Mouse (Mus musculus) embryonic facial prominence, embryonic 14.5 days (tissue): Measurements from ENCODE around the gene Tpd52l1. TPM values are rescaled to one million over a fixed set of nuclear protein-coding genes. Genes with fewer than 3 reads are reported as not detected.

Source experiments
- ATAC-seq: fragments of 200-750 bp; cut with Nextera tagmentation; 2 replicates; pipeline ENCODE4 v1.8.0; 2017; ENCODE audit warnings: low read depth, moderate number of reproducible peaks, moderate TSS enrichment
- DNase-seq: peaks from one replicate; pipeline ENCODE4 v3.0.0-alpha.2; 2015; ENCODE audit warnings: low spot score
- H3K27ac ChIP-seq: fragments of 300-500 bp; sonication (generic); replicated peaks from 2 replicates; pipeline ENCODE4 v1.5.1; 2014; ENCODE audit warnings: low read depth, mild to moderate bottlenecking, low read length, moderate library complexity
- H3K27me3 ChIP-seq: fragments of 300-500 bp; sonication (generic); replicated peaks from 2 replicates; pipeline ENCODE4 v1.6.1; 2014; ENCODE audit warnings: low read length; ENCODE audit not compliant: control insufficient read depth, insufficient read depth
- H3K36me3 ChIP-seq: fragments of 300-500 bp; sonication (generic); 2 replicates; pipeline ENCODE4 v1.6.1; 2014; ENCODE audit warnings: low read length, mixed read lengths; ENCODE audit not compliant: control insufficient read depth, insufficient read depth
- H3K4me1 ChIP-seq: fragments of 300-500 bp; sonication (generic); 2 replicates; pipeline ENCODE4 v1.6.1; 2014; ENCODE audit warnings: antibody characterized with exemption, low read length; ENCODE audit not compliant: control insufficient read depth, insufficient read depth
- H3K4me2 ChIP-seq: fragments of 300-500 bp; sonication (generic); 2 replicates; pipeline ENCODE4 v1.6.1; 2014; ENCODE audit warnings: low read depth, mild to moderate bottlenecking, low read length, moderate library complexity, mixed read lengths
- H3K4me3 ChIP-seq: fragments of 300-500 bp; sonication (generic); 2 replicates; pipeline ENCODE4 v1.5.1; 2014; ENCODE audit warnings: low read depth, mild to moderate bottlenecking, low read length
- H3K9ac ChIP-seq: fragments of 300-500 bp; sonication (generic); 2 replicates; pipeline ENCODE4 v1.6.1; 2014; ENCODE audit warnings: low read depth, mild to moderate bottlenecking, low read length, moderate library complexity, mixed read lengths
- H3K9me3 ChIP-seq: fragments of 300-500 bp; sonication (generic); 2 replicates; pipeline ENCODE4 v1.6.1; 2016; ENCODE audit warnings: low read length; ENCODE audit not compliant: control insufficient read depth
- WGBS: fragments of 180-500 bp; shearing (Covaris S2); extraction: QIAGEN DNeasy Blood & Tissue Kit; methylation state at CpG from one replicate; pipeline ENCODE4 v1.1.7; 2014; 5-methylcytosine and 5-hydroxymethylcytosine counted together
- polyA plus RNA-seq: library from polyadenylated mRNA; unstranded; fragments of >200 nt; fragmentation: Nextera tagmentation; extraction: Ambion mirVana; gene quantifications from 2 replicates; pipeline ENCODE4 v1.2.1, GENCODE M21; 2014

Gene Tpd52l1
- polyA plus RNA-seq, 1 experiment from 2014 or later, result 36.3 TPM

DNA sequence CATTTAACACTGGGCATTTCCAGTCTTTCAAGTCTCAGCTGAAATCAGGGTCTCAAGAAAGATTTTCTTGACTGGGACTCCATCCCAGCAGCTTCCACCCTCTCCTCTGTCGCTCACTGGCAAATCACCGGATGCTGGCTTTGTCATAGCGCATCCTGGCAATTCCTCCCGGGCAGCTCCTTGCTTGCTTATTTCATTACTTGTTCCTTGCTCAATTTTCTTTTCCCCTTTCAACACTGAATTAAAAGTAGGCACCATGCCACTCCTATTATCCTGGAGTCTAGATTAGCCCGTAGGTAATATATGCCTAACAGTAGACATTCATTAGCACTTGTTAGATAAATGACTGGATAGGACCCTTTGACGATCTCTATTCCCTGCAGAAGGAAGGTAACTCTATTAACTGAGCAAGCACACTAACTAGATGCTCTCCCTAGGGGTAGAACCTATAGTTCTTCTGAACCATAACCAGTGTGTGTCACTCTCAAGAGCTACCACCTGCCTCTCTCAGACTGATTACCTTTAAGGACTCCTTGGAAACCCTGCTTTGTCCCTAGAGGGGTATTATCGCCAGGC lies 90.8 kb downstream of the Tpd52l1 start:
- WGBS, result 80% methylated on average over 7 of the region's 7 CpGs

DNA sequence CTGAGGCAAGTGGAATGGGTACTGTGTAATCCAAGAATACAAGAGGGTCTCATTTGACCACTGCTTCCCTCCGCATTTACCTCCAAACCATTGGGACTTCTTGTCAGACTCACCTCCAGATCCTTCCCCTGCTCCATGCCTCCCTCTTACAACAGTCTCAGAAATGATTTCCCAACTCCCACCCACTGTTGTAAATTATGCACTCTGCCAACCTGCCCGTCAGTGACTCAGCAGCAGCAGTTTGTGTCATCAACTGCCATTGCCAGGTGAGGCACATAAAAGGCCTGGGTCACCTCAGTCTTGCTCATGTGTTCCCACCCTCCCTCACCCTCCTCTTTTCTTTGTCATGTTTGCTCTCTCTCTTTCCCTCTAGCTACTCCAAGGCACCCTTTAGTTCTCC lies 91.6 kb downstream of the Tpd52l1 start:
- no peaks in the 10 kb centered on the region for H3K4me1 ChIP-seq
- H3K4me3 ChIP-seq, result no peak overlapping the region
- no peak overlapping the region for H3K9ac ChIP-seq
- no peak overlapping the region for H3K4me2 ChIP-seq
- no peak for DNase-seq
- ATAC-seq, result no peak
- WGBS, result 76% methylated on average over 2 of the region's 2 CpGs
- H3K27me3 ChIP-seq, result no peaks in the 10 kb centered on the region
- no peaks in the 10 kb centered on the region for H3K9me3 ChIP-seq
- H3K36me3 ChIP-seq, result no peaks in the 10 kb centered on the region
- H3K27ac ChIP-seq, result no peak overlapping the region

More for the DNA sequence above, 90.8 kb downstream of the Tpd52l1 start:
- no peaks in the 10 kb centered on the region for H3K9me3 ChIP-seq
- ATAC-seq, result peak; percentile 60; the same call in 1 of the 2 replicates
- no peak overlapping the region for H3K27ac ChIP-seq
- no peaks in the 10 kb centered on the region for H3K4me1 ChIP-seq
- H3K27me3 ChIP-seq, result no peaks in the 10 kb centered on the region
- no peak for DNase-seq
- no peak overlapping the region for H3K4me3 ChIP-seq
- no peak overlapping the region for H3K4me2 ChIP-seq
- no peaks in the 10 kb centered on the region for H3K36me3 ChIP-seq
- H3K9ac ChIP-seq, result no peak overlapping the region

DNA sequence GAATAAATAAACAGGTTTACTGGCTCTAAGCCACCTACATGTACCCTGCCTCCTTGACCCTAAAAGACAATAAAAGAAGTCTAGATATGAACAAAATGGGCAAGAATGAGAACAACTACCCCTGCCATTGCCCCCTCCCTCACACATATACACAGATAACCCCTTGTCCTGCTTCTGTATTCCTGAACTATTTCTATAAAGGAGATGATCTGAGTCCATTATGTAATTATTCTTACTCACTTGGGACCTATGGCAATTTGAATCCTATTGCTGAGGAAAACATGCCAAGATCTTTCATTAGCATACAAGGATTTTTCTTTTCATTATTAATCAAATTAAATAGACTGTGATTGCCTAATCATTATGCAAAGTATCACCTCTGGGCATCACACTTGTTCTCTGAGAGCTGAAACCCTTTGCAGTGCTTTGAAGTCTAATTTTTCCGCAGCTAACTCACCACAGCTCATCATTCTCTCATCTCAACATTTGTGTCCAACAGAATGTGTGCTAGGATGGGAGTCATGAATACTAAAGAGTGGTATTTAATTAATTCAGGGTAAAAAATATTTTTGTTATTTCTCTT lies 92.8 kb downstream of the Tpd52l1 start:
- ATAC-seq (no peak), DNase-seq (no peak)
- WGBS, result 76% methylated on average over 1 of the region's 1 CpGs
- H3K4me1 ChIP-seq, result no peaks in the 10 kb centered on the region
- no peak overlapping the region for H3K4me2 ChIP-seq
- no peak overlapping the region for H3K9ac ChIP-seq
- no peaks in the 10 kb centered on the region for H3K27me3 ChIP-seq
- H3K27ac ChIP-seq, result no peak overlapping the region
- H3K9me3 ChIP-seq, result no peaks in the 10 kb centered on the region
- no peaks in the 10 kb centered on the region for H3K36me3 ChIP-seq
- H3K4me3 ChIP-seq, result no peak overlapping the region

DNA sequence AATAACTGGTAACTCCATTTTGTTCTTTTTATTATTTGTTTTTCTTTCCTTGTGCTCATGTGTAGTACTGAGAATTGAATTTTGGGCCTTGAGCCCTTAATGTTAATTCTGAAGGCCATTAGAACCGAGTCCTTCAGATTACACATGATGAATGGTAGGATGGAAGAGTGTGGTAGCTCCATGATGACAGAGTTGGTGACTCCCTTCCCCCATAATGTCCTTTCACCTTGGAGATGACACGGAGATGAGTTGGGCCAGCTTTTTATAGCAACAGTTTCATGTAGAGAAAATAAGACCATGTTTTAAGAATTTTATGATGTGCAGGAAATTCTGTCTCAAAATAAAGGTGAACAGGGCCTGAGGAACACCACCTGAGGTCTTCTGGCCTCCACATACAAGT lies 94.7 kb downstream of the Tpd52l1 start:
- no peaks in the 10 kb centered on the region for H3K36me3 ChIP-seq
- no peaks in the 10 kb centered on the region for H3K9me3 ChIP-seq
- H3K4me2 ChIP-seq, result no peak overlapping the region
- no peak overlapping the region for H3K9ac ChIP-seq
- H3K4me1 ChIP-seq, result no peaks in the 10 kb centered on the region
- ATAC-seq (no peak), DNase-seq (no peak)
- no peak overlapping the region for H3K4me3 ChIP-seq
- WGBS, result 85% methylated on average over 2 of the region's 2 CpGs
- no peak overlapping the region for H3K27ac ChIP-seq
- no peaks in the 10 kb centered on the region for H3K27me3 ChIP-seq

DNA sequence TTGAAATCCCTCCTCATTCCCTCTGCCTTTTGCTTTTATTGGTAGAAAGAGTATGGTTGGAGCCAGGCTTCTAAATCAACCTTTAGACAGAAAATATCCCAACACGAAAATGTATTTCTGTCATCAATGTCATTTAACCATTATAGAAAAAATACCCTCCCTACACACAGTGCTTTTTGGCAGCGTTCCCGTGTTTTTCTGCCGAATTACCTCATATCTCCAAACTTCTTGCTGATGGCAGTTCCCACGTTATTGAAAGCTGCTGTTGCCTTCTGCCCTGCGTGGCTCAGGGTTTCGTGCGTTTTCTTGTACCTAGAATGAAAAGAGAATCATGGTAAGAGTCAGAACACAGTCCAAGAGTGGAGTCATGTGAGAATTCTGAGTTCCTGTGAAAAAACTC lies 99.4 kb downstream of the Tpd52l1 start:
- Histone ChIP-seq H3K4me1 (no peaks in the 10 kb centered on the region), H3K9me3 (no peaks in the 10 kb centered on the region), H3K27ac (no peak overlapping the region), H3K9ac (no peak overlapping the region), H3K36me3 (no peaks in the 10 kb centered on the region), H3K4me3 (no peak overlapping the region), H3K4me2 (no peak overlapping the region), H3K27me3 (no peaks in the 10 kb centered on the region)
- DNase-seq (peak; percentile 60), ATAC-seq (no peak)
- WGBS, result 66% methylated on average over 8 of the region's 8 CpGs

DNA sequence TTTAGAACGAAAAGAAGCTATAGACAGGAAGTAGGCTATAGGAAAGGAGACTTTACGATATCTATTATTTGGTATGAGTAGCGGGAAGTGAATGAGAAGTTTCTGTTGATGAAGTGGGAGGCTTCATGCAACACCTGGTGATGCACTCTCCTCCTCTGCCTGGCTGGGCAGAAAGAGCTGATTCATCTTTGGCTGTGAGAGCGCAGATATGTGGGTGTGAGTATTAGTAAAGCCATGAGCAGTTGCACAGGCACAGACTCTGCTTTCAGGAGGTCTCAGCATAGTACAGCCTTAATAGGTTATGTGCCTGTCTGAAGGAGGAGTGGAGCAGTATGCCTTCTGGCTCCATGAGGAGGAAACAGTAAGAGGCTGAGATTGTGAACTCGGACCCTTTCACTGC lies 109.3 kb downstream of the Tpd52l1 start:
- H3K4me1 ChIP-seq, result 0 out of 2 replicates have a peak, but pooled peaks cover under 1% of the 10 kb centered on the region
- H3K4me2 ChIP-seq, result no peak overlapping the region
- ATAC-seq, result no peak
- no peak overlapping the region for H3K4me3 ChIP-seq
- H3K27me3 ChIP-seq, result no peaks in the 10 kb centered on the region
- H3K9ac ChIP-seq, result no peak overlapping the region
- H3K27ac ChIP-seq, result no peak overlapping the region
- DNase-seq, result no peak
- 85% methylated on average over 5 of the region's 5 CpGs for WGBS
- H3K36me3 ChIP-seq, result no peaks in the 10 kb centered on the region
- no peaks in the 10 kb centered on the region for H3K9me3 ChIP-seq

DNA sequence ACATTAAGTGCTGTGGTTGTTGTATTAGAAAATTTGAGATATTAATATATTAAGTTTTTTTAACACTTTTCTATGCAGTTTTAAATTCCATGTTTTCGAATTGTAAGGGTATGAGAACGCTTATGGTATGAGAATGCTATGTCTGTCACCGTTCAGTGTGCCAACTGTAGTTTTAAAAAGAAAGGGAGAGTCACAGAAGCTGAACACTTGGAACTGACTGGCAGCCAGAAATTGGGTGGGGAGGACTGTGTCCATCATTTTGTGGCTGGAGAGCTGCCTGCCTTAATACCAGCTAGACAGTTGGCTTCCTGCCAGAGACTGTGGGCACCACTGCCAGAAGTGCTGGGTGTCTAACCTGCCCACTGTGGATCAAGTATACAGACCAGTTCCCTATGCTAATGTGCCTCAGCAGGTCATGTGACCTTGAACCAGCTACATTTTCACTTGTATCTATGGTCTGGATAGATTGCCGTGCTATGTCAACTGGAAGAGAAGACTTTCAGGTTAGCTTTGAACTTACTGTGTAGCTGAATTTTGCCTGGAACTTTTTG lies 114.5 kb downstream of the Tpd52l1 start:
- 75% methylated on average over 4 of the region's 4 CpGs for WGBS
- Histone ChIP-seq H3K4me2 (no peak overlapping the region), H3K9ac (no peak overlapping the region), H3K27ac (no peak overlapping the region), H3K27me3 (no peaks in the 10 kb centered on the region), H3K4me1 (peaks cover 12% of the 10 kb centered on the region; the same call in 1 of the 2 replicates), H3K36me3 (peaks cover 17% of the 10 kb centered on the region), H3K4me3 (no peak overlapping the region), H3K9me3 (no peaks in the 10 kb centered on the region)
- DNase-seq, result peak; percentile 62
- peak; percentile 70; the same call in 1 of the 2 replicates for ATAC-seq

DNA sequence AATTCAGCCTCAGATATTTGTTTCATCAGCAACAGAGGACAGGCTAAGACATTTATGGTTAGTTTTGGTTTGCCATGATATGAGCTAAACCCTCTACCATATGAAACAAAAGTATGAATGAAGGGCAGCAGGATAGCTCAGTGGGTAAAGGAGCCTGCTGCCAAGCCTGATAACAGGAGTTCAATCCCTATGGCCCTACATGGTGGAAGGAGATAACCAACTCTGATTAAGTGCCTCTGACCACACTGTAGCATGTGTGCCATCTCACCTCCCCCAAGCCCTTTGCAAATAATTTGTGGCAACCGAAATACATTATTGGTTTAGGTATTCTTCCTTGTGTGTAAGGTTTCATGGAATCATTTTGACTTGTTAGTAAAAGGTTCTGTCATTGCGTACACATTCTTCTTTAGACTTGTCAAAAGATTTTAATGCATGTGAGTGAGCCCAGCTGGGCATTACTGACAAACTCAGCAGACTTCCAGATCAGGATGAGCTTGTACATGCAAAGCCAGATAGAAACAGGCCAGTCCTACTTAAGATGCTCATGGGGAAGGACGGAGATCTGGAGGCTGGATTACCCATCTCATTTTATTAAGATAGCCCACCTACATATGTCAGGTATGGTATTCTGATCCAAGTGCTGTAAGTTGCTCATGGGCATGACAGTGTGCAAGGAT lies 115.3 kb downstream of the Tpd52l1 start:
- 89% methylated on average over 3 of the region's 3 CpGs for WGBS
- DNase-seq (no peak), ATAC-seq (no peak)
- Histone ChIP-seq H3K36me3 (peaks cover 26% of the 10 kb centered on the region), H3K4me2 (no peak overlapping the region), H3K9me3 (no peaks in the 10 kb centered on the region), H3K4me1 (peaks cover 12% of the 10 kb centered on the region; the same call in 1 of the 2 replicates), H3K27ac (no peak overlapping the region), H3K9ac (no peak overlapping the region), H3K4me3 (no peak overlapping the region), H3K27me3 (no peaks in the 10 kb centered on the region)
